Mouse (Mus musculus) neural tube, embryonic 11.5 days (tissue): ENCODE data around the gene Kif1b. TPM values are rescaled to one million over a fixed set of nuclear protein-coding genes. Genes with fewer than 3 reads are reported as not detected.

Experiments used
- ATAC-seq: fragments of 200-750 bp; cut with Nextera tagmentation; 2 replicates; pipeline ENCODE4 v1.8.0; 2017; ENCODE audit warnings: moderate number of reproducible peaks, mild to moderate bottlenecking, moderate TSS enrichment, moderate library complexity; ENCODE audit not compliant: insufficient read depth, low FRiP score, low TSS enrichment
- DNase-seq: peaks from one replicate; pipeline ENCODE4 v3.0.0-alpha.2; 2015; ENCODE audit warnings: low spot score
- H3K27ac ChIP-seq: fragments of 300-500 bp; sonication (generic); 2 replicates; pipeline ENCODE4 v1.5.1; 2014; ENCODE audit warnings: low read depth, mild to moderate bottlenecking, low read length
- H3K27me3 ChIP-seq: fragments of 300-500 bp; sonication (generic); 2 replicates; pipeline ENCODE4 v1.6.1; 2014; ENCODE audit warnings: mild to moderate bottlenecking, low read length, mixed read lengths; ENCODE audit not compliant: control insufficient read depth, insufficient read depth
- H3K36me3 ChIP-seq: fragments of 300-500 bp; sonication (generic); 2 replicates; pipeline ENCODE4 v1.6.1; 2014; ENCODE audit warnings: mild to moderate bottlenecking, low read length, moderate library complexity, mixed read lengths; ENCODE audit not compliant: control insufficient read depth, insufficient read depth
- H3K4me1 ChIP-seq: fragments of 300-500 bp; sonication (generic); 2 replicates; pipeline ENCODE4 v1.6.1; 2014; ENCODE audit warnings: low read length, mixed read lengths; ENCODE audit not compliant: control insufficient read depth, insufficient read depth
- H3K4me2 ChIP-seq: fragments of 300-500 bp; sonication (generic); 2 replicates; pipeline ENCODE4 v1.6.1; 2014; ENCODE audit warnings: low read depth, mild to moderate bottlenecking, moderate library complexity
- H3K4me3 ChIP-seq: fragments of 300-500 bp; sonication (generic); 2 replicates; pipeline ENCODE4 v1.5.1; 2014; ENCODE audit warnings: low read depth, low read length
- H3K9ac ChIP-seq: fragments of 300-500 bp; sonication (generic); 2 replicates; pipeline ENCODE4 v1.6.1; 2014; ENCODE audit warnings: mild to moderate bottlenecking, low read length
- H3K9me3 ChIP-seq: fragments of 300-500 bp; sonication (generic); 2 replicates; pipeline ENCODE4 v1.6.1; 2016; ENCODE audit warnings: low read length; ENCODE audit not compliant: control insufficient read depth
- WGBS: fragments of 180-500 bp; shearing (Covaris S2); extraction: QIAGEN DNeasy Blood & Tissue Kit; methylation state at CpG from one replicate; pipeline ENCODE4 v1.1.7; 2014; 5-methylcytosine and 5-hydroxymethylcytosine counted together
- polyA plus RNA-seq: library from polyadenylated mRNA; unstranded; fragments of >200 nt; fragmentation: Nextera tagmentation; extraction: Ambion mirVana; gene quantifications from 2 replicates; pipeline ENCODE4 v1.2.1, GENCODE M21; 2014

Kif1b gene
- polyA plus RNA-seq, 1 experiment from 2014 or later = 104 TPM

DNA sequence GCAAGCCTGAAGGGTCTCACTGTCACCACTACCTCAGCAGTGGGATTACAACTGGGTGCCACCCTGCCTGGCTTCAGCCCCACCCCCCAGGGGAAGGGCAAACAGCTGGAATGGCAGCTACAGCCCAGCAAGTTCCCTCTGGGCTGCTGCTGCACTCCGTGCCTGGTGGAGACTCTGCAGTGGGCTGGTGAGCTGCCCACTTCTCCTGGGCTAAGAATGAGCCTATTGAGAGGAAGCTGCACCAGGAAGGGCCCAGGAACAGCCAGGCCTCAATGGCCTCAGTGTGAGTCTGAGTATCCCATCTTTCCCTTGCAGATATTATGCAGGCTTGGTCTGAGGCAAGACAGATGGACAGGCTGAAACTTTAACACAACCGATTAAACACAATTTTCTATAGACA is 30.6 kb upstream of the Kif1b start:
- Histone ChIP-seq H3K9me3 (no peaks in the 10 kb centered on the region), H3K4me1 (no peaks in the 10 kb centered on the region), H3K4me2 (no peak overlapping the region), H3K36me3 (peaks cover 7% of the 10 kb centered on the region), H3K4me3 (no peak overlapping the region), H3K27ac (no peak overlapping the region), H3K27me3 (no peaks in the 10 kb centered on the region), H3K9ac (no peak overlapping the region)
- 86% methylated on average over 2 of the region's 2 CpGs for WGBS
- no peak for ATAC-seq
- DNase-seq = no peak

GRCm38 (mm10) chr4:149337353-149337752 is 29.9 kb upstream of the Kif1b start:
- Histone ChIP-seq H3K27me3 (no peaks in the 10 kb centered on the region), H3K9me3 (no peaks in the 10 kb centered on the region), H3K36me3 (peaks cover 11% of the 10 kb centered on the region), H3K4me1 (no peaks in the 10 kb centered on the region), H3K4me3 (no peak overlapping the region), H3K4me2 (no peak overlapping the region), H3K9ac (no peak overlapping the region), H3K27ac (no peak overlapping the region)
- DNase-seq (no peak), ATAC-seq (no peak)
- WGBS = 79% methylated on average over 9 of the region's 9 CpGs

GRCm38 (mm10) chr4:149336302-149336701 is 28.8 kb upstream of the Kif1b start:
- Histone ChIP-seq H3K4me1 (no peaks in the 10 kb centered on the region), H3K4me3 (no peak overlapping the region), H3K27me3 (no peaks in the 10 kb centered on the region), H3K27ac (no peak overlapping the region), H3K9ac (no peak overlapping the region), H3K9me3 (no peaks in the 10 kb centered on the region), H3K4me2 (no peak overlapping the region), H3K36me3 (peaks cover 13% of the 10 kb centered on the region)
- DNase-seq (no peak), ATAC-seq (no peak)
- 93% methylated on average over 7 of the region's 7 CpGs for WGBS

GRCm38 (mm10) chr4:149334881-149335280 is 27.4 kb upstream of the Kif1b start:
- no peak for ATAC-seq

DNA sequence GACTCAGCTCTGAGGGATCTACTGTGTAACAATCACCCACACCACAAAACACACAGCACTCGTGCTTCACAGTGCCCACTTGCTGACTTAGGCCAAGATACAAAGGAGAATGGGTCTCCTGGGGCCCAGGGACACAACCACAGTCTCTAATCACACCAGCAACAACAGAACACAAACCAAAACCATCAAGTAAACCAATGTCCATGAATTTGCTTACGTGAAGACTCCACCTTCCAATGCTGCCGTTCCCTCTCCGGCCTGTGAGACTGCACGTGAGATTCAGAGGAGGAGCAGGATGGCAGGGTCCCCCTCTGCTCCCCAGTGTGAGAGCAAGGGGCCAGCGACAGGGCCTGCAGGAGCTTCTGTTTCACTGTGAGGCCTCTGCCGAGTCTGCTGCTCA is 25.2 kb upstream of the Kif1b start:
- peaks cover 20% of the 10 kb centered on the region for H3K36me3 ChIP-seq

More at GRCm38 (mm10) chr4:149334881-149335280, 27.4 kb upstream of the Kif1b start:
- DNase-seq = no peak
- H3K9me3 ChIP-seq = no peaks in the 10 kb centered on the region
- H3K36me3 ChIP-seq = peaks cover 20% of the 10 kb centered on the region
- no peak overlapping the region for H3K27ac ChIP-seq
- H3K4me3 ChIP-seq = no peak overlapping the region
- H3K4me1 ChIP-seq = no peaks in the 10 kb centered on the region
- H3K4me2 ChIP-seq = no peak overlapping the region
- WGBS = 94% methylated on average over 11 of the region's 11 CpGs
- H3K27me3 ChIP-seq = no peaks in the 10 kb centered on the region
- no peak overlapping the region for H3K9ac ChIP-seq

DNA sequence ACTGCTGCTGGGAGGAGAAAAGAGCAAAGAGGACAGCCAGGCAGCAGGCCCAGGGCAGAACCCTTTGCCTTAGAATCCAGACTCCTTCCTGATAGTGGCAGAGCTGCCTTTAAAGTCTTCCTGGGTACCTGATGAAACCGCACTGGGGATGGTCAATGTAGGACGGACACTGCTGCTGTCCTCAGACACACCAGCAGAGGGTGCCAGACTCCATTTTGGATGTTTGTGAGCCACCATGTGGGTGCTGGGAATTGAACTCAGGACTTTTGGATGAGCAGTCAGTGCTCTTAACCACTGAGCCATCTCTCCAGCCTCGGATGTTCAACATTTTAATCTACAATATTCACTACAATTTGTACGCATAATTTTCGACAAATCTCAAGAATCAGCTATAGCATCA is 23.0 kb upstream of the Kif1b start:
- Histone ChIP-seq H3K9me3 (no peaks in the 10 kb centered on the region), H3K4me1 (no peaks in the 10 kb centered on the region), H3K27ac (no peak overlapping the region), H3K9ac (no peak overlapping the region), H3K4me2 (no peak overlapping the region), H3K4me3 (no peak overlapping the region), H3K27me3 (no peaks in the 10 kb centered on the region), H3K36me3 (peaks cover 18% of the 10 kb centered on the region)
- DNase-seq (no peak), ATAC-seq (no peak)
- 98% methylated on average over 5 of the region's 5 CpGs for WGBS

More for the DNA sequence above, 25.2 kb upstream of the Kif1b start:
- Histone ChIP-seq H3K4me3 (no peak overlapping the region), H3K9me3 (no peaks in the 10 kb centered on the region), H3K27ac (no peak overlapping the region), H3K4me1 (no peaks in the 10 kb centered on the region), H3K27me3 (no peaks in the 10 kb centered on the region), H3K4me2 (no peak overlapping the region), H3K9ac (no peak overlapping the region)
- DNase-seq (no peak), ATAC-seq (no peak)
- 91% methylated on average over 7 of the region's 7 CpGs for WGBS

DNA sequence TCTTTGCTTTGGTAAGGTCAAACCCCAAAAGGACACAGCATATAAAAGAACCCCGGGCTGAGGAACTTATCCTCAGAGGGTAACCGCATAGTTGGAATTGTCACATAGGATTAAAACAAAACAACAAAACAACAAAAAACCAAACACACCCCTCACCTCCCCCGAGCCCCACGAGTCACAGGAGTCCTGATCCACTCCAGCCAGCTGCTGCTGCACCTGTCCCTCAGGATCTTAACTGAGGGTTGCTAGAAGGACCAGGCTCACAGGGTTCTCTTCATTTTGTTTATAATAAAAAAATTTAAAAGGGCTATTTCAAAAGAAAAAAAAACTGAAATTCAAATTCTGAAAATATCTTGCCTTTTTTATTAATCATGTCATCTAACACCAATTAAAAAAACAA is 21.2 kb upstream of the Kif1b start:
- H3K9ac ChIP-seq = no peak overlapping the region
- no peak overlapping the region for H3K27ac ChIP-seq
- H3K4me2 ChIP-seq = no peak overlapping the region
- H3K4me1 ChIP-seq = no peaks in the 10 kb centered on the region
- DNase-seq = no peak
- no peaks in the 10 kb centered on the region for H3K9me3 ChIP-seq
- peaks cover 18% of the 10 kb centered on the region for H3K36me3 ChIP-seq
- no peaks in the 10 kb centered on the region for H3K27me3 ChIP-seq
- 83% methylated on average over 4 of the region's 4 CpGs for WGBS
- no peak overlapping the region for H3K4me3 ChIP-seq
- ATAC-seq = no peak

DNA sequence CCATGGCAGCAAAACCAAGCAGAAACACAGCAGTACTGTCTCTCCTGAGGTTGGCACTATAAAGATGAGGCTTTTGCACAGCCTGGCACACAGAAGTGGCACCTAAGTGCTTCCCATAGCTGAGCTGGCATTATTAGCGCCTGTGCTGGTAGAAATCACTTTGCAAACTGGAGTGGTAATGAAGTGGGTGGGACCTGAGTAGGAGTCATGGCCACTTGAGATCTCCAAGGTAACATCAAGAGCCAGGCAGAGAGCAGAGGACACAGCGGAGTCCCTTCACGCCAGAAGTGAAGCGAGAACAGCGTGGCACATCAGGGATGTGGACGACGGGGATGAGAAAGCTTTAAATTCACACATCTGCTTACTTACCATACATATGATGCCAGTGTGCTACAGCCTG is 19.8 kb upstream of the Kif1b start:
- Histone ChIP-seq H3K4me2 (no peak overlapping the region), H3K36me3 (peaks cover 13% of the 10 kb centered on the region), H3K9ac (no peak overlapping the region), H3K27me3 (no peaks in the 10 kb centered on the region), H3K9me3 (no peaks in the 10 kb centered on the region), H3K4me1 (no peaks in the 10 kb centered on the region), H3K27ac (no peak overlapping the region), H3K4me3 (no peak overlapping the region)
- WGBS = 92% methylated on average over 7 of the region's 7 CpGs
- no peak for DNase-seq
- ATAC-seq = no peak

DNA sequence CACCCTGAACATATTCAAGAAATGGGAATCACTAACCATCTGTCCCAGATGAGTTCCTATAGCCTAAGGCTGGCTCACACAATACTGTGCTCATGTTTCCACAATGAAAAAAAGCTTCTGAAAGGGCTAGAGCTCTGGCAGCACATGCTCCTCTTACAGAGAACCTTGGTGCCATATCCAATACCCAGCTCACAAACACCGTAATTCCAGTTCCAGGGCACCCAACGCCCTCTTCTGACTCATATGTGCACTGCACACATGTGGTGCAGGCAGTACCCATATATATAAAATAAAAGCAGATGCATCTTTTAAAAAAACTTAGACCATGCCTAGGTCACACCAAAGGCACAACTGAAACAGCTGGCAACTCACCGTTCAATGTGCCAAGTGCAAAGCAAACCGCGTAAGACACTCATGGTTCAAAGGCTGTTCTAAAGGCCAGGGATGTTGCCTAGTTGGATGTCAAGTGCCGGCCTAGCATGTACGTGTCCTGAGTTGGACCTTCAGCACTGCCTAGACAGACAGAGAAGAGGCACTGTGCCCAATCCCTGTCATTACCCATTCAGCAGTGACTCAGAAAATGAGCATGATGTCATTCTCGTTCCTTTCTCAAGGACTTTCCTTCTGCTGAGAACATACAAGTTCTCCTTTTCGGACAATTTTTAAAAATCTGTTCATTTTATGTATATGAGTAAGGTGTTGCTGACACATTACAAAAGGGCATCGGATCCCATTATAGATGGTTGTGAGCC is 18.1 kb upstream of the Kif1b start:
- WGBS = 90% methylated on average over 10 of the region's 10 CpGs
- ATAC-seq (no peak), DNase-seq (no peak)
- H3K27me3 ChIP-seq = no peaks in the 10 kb centered on the region
- no peak overlapping the region for H3K4me2 ChIP-seq
- no peak overlapping the region for H3K9ac ChIP-seq
- H3K36me3 ChIP-seq = peaks cover 7% of the 10 kb centered on the region
- H3K27ac ChIP-seq = no peak overlapping the region
- H3K9me3 ChIP-seq = no peaks in the 10 kb centered on the region
- H3K4me1 ChIP-seq = no peaks in the 10 kb centered on the region
- H3K4me3 ChIP-seq = no peak overlapping the region
